Mouse (Mus musculus) small intestine, adult 2 months (tissue): ENCODE measurements around the gene Snx1.

ENCODE experiments used
- CTCF ChIP-seq: fragments of 200-500 bp; IDR thresholded peaks from 2 replicates; pipeline ENCODE4 v1.5.1; 2012; ENCODE audit warnings: low read depth, mild to moderate bottlenecking, control low read depth, inconsistent platforms, low read length, moderate library complexity, mixed read lengths; ENCODE audit not compliant: insufficient replicate concordance, insufficient read length; ENCODE audit errors: extremely low read depth
- POLR2A ChIP-seq: fragments of 200-500 bp; IDR thresholded peaks from 2 replicates; pipeline ENCODE4 v1.6.1; 2012; ENCODE audit warnings: low read depth, mild to moderate bottlenecking, control low read depth, inconsistent platforms, low read length, moderate library complexity

DNA sequence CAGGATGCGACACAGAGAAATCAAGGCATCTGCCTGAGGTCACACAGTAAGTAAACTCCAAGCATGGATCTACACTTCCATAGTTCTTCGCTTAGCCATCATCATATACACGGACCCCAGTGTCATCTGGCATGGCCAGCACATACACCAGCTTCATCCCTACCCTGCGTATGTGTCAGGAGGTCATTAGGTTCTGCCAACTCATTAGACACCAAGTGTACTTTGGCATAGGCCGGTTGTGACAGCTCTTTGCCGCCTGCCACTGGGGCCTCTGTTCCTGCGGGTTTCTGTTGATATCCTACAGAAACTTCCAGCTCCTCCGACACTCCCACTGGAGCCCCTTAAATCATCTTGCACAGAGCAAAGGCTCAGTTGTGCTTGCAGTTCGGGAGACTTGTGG, 27.6 kb upstream of the Snx1 start:
- TF ChIP-seq CTCF (no peak), POLR2A (no peak)
